Mouse (Mus musculus) cerebellum, adult 2 months (tissue): Measurements from ENCODE around the gene Fam229a. TPM values are rescaled to one million over a fixed set of nuclear protein-coding genes. Genes with fewer than 3 reads are reported as not detected.

ENCODE experiments used
- DNase-seq, 2 experiments: peaks; one replicate each; pipeline ENCODE4 v3.0.0; 2021
- H3K27ac ChIP-seq: fragments of 200-500 bp; 2 replicates; pipeline ENCODE4 v1.5.1; 2012; ENCODE audit warnings: low read length, control low read depth, inconsistent platforms; ENCODE audit not compliant: insufficient read depth
- H3K27me3 ChIP-seq: fragments of 200-500 bp; 2 replicates; pipeline ENCODE4 v1.6.1; 2012; ENCODE audit warnings: inconsistent platforms, mild to moderate bottlenecking, low read length, moderate library complexity; ENCODE audit not compliant: control insufficient read depth, insufficient read depth
- H3K4me1 ChIP-seq: fragments of 200-500 bp; 2 replicates; pipeline ENCODE4 v1.6.1; 2011; ENCODE audit warnings: low read length; ENCODE audit not compliant: control insufficient read depth, insufficient read depth
- H3K4me3 ChIP-seq: fragments of 200-500 bp; replicated peaks from 2 replicates; pipeline ENCODE3; 2011; ENCODE audit warnings: mild to moderate bottlenecking, low read depth, low read length, control low read depth; ENCODE audit not compliant: insufficient read depth
- CTCF ChIP-seq: fragments of 200-500 bp; IDR thresholded peaks from 2 replicates; pipeline ENCODE4 v1.5.1; 2011; ENCODE audit warnings: low read depth, mild to moderate bottlenecking, control low read depth, low read length, moderate library complexity, borderline replicate concordance; ENCODE audit not compliant: insufficient read depth
- POLR2A ChIP-seq: fragments of 200-500 bp; IDR thresholded peaks from 2 replicates; pipeline ENCODE4 v1.6.1; 2011; ENCODE audit warnings: low read length, control low read depth, borderline replicate concordance; ENCODE audit not compliant: insufficient read depth
- WGBS: fragments of 180-500 bp; shearing (Covaris S2); methylation state at CpG from one replicate; pipeline ENCODE4 v1.1.7; 2018; 5-methylcytosine and 5-hydroxymethylcytosine counted together
- polyA plus RNA-seq: library from polyadenylated mRNA; depleted of rRNA; stranded (reverse); fragments of >200 nt; gene quantifications from 2 replicates; pipeline ENCODE4 v1.2.3, GENCODE M21; 2012

Gene Fam229a
- polyA plus RNA-seq, 1 experiment, result 0.67 TPM

DNA sequence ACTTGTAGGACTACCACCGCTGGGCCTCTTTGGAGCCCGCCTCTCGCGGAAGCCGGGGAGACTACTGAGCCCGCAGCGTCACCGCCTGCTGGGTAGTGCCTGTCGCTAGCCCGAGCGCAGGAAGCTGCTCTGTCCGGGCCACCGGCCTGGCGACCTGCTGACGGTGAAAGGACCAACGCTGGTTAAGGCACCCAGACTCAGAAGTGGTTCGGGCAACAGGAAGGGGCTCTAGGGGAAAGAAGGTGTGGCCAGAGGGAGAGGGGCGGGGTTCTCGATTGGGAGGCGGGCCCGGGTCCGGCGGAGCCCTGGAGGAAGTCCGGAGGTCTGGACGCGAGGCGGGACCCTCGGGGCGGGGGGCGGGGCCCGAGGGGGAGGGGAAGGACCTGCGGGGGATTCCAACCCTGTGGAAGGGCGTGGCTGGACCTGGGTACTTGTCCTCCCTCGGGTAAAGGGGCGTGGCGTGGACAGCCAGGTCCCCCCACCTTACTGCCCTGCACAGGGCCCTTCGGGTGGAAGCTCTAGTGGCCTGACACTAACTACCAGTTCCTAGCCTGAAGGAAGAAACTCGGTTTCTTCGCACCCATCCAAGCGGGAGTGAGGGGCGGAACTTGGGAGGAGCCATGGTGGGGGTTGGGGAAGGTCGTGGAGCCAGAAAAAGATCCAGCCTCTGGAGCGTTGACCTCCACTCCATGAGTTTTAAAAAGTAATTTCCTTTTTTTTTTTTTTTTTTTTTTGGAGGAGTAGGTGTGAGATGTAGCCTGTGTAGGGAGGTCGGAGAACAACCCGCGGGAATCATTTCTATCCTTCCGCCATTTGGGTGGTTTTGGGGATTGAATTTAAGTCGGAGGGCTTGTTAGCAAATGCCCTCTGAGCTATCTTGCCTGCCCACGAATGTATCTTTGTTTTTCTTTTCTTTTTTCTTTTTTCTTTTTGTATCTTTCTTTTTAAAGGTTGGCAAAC, 9.9 kb downstream of the Fam229a start:
- Histone ChIP-seq H3K27me3 (no peaks in the 10 kb centered on the region), H3K27ac (no peak overlapping the region), H3K4me3 (peak overlapping the region; percentile 57), H3K4me1 (no peaks in the 10 kb centered on the region)
- TF ChIP-seq POLR2A (no peak), CTCF (no peak)
- 4% methylated on average over 46 of the region's 49 CpGs for WGBS
- peak; percentile 40 to 54 for DNase-seq

GRCm38 (mm10) chr4:129502327-129502888, 11.4 kb downstream of the Fam229a start:
- Histone ChIP-seq H3K4me1 (no peaks in the 10 kb centered on the region), H3K27ac (no peak overlapping the region), H3K4me3 (no peak overlapping the region), H3K27me3 (no peaks in the 10 kb centered on the region)
- 67% methylated on average over 9 of the region's 9 CpGs for WGBS
- TF ChIP-seq POLR2A (no peak), CTCF (no peak)
- no peak for DNase-seq

DNA sequence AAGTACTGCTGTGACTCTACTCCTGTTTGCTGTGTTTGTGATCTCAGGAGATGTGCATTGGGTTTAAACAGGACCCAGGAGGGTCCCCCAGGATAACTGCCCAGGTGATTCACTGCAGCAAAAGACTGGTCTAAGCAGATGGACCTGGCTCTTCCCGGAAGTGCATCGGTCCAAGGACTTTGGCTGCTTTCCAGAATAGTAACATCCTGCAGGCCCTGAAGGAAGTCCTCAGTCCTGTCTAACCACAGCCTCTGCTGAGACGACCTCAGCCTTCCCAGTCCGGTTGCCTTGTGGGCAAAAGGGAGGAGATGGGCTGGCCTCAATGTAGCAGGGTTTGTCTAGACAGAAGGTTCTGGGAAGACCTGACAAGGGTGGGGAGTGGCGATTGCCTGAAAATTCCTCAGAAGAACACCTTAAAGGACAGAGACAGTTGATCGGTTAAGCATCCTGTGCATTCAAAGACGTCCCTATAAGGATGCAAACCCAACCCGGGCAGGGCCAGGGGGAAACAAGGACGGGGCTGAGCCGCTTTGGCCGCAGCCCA, 12.0 kb downstream of the Fam229a start:
- DNase-seq, result no peak
- Histone ChIP-seq H3K27ac (no peak overlapping the region), H3K4me1 (no peaks in the 10 kb centered on the region), H3K4me3 (no peak overlapping the region), H3K27me3 (no peaks in the 10 kb centered on the region)
- TF ChIP-seq POLR2A (no peak), CTCF (no peak)
- WGBS, result 70% methylated on average over 11 of the region's 11 CpGs

DNA sequence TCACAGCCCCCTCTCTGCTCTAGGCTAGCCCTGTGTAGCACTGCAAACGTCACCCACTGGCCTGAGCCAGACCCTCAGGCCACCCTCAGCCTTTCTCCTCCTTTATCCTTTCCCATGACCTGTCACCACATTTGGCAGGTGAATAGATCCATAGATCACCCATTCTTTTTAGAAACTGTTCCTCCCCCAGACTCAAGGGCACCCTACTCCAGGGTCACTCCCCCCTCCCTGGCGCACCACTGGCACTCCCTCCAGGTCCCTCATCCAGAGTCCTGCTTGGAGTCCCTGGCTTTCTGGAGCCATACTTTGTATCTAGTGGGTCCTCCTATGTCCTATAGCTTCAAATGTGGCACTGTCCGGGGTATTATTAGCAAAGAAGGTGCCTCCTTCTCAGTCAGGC, 14.5 kb downstream of the Fam229a start:
- no peak overlapping the region for H3K4me3 ChIP-seq
- no peaks in the 10 kb centered on the region for H3K4me1 ChIP-seq
- DNase-seq, result no peak
- no peaks in the 10 kb centered on the region for H3K27me3 ChIP-seq
- WGBS, result 93% methylated on average over 3 of the region's 3 CpGs
- no peak overlapping the region for H3K27ac ChIP-seq
- TF ChIP-seq CTCF (no peak), POLR2A (no peak)

GRCm38 (mm10) chr4:129507434-129508236, 16.6 kb downstream of the Fam229a start:
- 81% methylated on average over 9 of the region's 10 CpGs for WGBS
- Histone ChIP-seq H3K4me1 (no peaks in the 10 kb centered on the region), H3K27me3 (no peaks in the 10 kb centered on the region), H3K27ac (no peak overlapping the region), H3K4me3 (no peak overlapping the region)
- no peak for DNase-seq
- no peak for TF ChIP-seq CTCF
- TF ChIP-seq POLR2A, result no peak

DNA sequence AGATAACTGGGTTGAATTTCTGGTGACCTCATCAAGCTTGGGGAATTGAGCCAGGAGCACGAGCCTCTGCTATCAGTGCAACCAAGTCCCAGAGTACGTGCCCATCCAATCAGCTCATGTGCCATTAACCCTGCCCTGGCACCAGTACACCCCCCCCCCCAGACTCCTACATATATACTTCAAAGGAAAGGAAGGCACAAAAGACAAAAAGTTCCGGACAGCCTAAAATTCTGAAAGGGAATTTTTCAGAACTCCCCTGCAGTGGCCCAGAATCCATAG, 17.2 kb downstream of the Fam229a start:
- TF ChIP-seq CTCF (no peak), POLR2A (no peak)
- WGBS, result 68% methylated on average over 3 of the region's 3 CpGs
- Histone ChIP-seq H3K27ac (no peak overlapping the region), H3K4me1 (no peaks in the 10 kb centered on the region), H3K27me3 (no peaks in the 10 kb centered on the region), H3K4me3 (no peak overlapping the region)
- no peak for DNase-seq

GRCm38 (mm10) chr4:129508834-129509600, 18.0 kb downstream of the Fam229a start:
- Histone ChIP-seq H3K4me3 (no peak overlapping the region), H3K27ac (no peak overlapping the region), H3K27me3 (peaks cover 2% of the 10 kb centered on the region; the same call in 1 of the 2 replicates), H3K4me1 (no peaks in the 10 kb centered on the region)
- 25% methylated on average over 15 of the region's 15 CpGs for WGBS
- no peak for DNase-seq
- TF ChIP-seq POLR2A (no peak), CTCF (no peak)
